Mouse (Mus musculus) ovary, postnatal 36 days (tissue): ENCODE measurements around the gene Sipa1l3.

Source experiments
- DNase-seq: peaks from one replicate; pipeline ENCODE4 v3.0.0; 2022; ENCODE audit warnings: low spot score, mixed read lengths

Sipa1l3 gene

GRCm38 (mm10) chr7:29335276-29335675 lies 183.2 kb downstream of the Sipa1l3 start:
- DNase-seq, result no peak

- no peak for DNase-seq
These were observed 184.3 kb downstream of the Sipa1l3 start for GRCm38 (mm10) chr7:29334156-29334555.

- no peak for DNase-seq
These were observed 189.5 kb downstream of the Sipa1l3 start for GRCm38 (mm10) chr7:29328984-29329383.

GRCm38 (mm10) chr7:29327087-29327486 lies 191.4 kb downstream of the Sipa1l3 start:
- DNase-seq, result no peak

- no peak for DNase-seq
These were observed 198.8 kb downstream of the Sipa1l3 start for GRCm38 (mm10) chr7:29319337-29320307.

- peak; percentile 50 for DNase-seq
These were observed 200.1 kb downstream of the Sipa1l3 start for GRCm38 (mm10) chr7:29318115-29318911.

- DNase-seq, result no peak
These were observed 200.9 kb downstream of the Sipa1l3 start for GRCm38 (mm10) chr7:29317558-29317957.

- no peak for DNase-seq
These were observed 201.5 kb downstream of the Sipa1l3 start for GRCm38 (mm10) chr7:29316976-29317375.

GRCm38 (mm10) chr7:29316137-29316734 lies 202.2 kb downstream of the Sipa1l3 start:
- no peak for DNase-seq

- no peak for DNase-seq
These were observed 203.4 kb downstream of the Sipa1l3 start for GRCm38 (mm10) chr7:29314844-29315628.

GRCm38 (mm10) chr7:29313572-29314261 lies 204.7 kb downstream of the Sipa1l3 start:
- DNase-seq, result no peak

- DNase-seq, result no peak
These were observed 205.4 kb downstream of the Sipa1l3 start for GRCm38 (mm10) chr7:29313051-29313450.

GRCm38 (mm10) chr7:29309749-29310148 lies 208.7 kb downstream of the Sipa1l3 start:
- no peak for DNase-seq

GRCm38 (mm10) chr7:29309221-29309721 lies 209.2 kb downstream of the Sipa1l3 start:
- DNase-seq, result peak; percentile 71

GRCm38 (mm10) chr7:29307350-29308104 lies 210.9 kb downstream of the Sipa1l3 start:
- peak; percentile 93 for DNase-seq

- DNase-seq, result no peak
These were observed 211.8 kb downstream of the Sipa1l3 start for GRCm38 (mm10) chr7:29306619-29307018.

- no peak for DNase-seq
These were observed 212.3 kb downstream of the Sipa1l3 start for GRCm38 (mm10) chr7:29306108-29306507.

GRCm38 (mm10) chr7:29305263-29305988 lies 213.0 kb downstream of the Sipa1l3 start:
- no peak for DNase-seq
